10 mouse cellular contexts compared by ENCODE assay signal in the genomic region with DNA sequence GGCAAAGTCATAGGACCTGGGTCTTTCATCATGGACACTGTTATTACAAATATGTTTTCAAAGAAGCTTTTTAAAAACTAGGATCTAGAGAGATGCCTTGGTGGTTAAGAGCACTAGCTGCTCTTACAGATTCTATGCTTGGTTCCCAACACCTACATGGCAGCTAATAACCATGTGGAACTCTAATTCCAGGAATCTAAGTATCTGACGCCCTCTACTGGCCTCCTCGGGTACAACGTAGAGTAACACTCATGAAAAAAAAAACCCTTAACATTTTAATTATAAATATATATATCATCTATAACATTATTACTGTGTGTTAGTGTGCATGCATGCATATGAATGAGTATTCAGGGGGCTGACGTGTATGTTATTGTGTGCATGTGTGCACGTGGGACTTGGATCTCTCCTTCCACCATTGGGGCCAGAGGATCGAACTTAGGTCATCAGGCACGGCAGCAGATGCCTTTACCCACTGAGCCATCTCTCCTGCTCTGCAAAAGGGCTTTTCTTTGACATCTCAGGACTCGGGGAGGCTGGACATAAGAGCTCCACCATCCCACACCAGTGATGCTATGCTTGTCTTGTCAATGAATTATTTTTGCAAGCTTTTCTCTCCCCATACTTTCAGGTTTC. TPM values are rescaled to one million over a fixed set of nuclear protein-coding genes. Genes with fewer than 3 reads are reported as not detected.
DNase-seq lines count a peak whose midpoint lies in the region; ATAC-seq and TF ChIP-seq lines count a peak whose summit lies in the region.
"Had no signal": no experiment of that assay in that cellular context is flagged by ENCODE, and none has a peak within 500 bp of the region (broad histone marks: within the 10 kb centered on the region; RNA-seq: fewer than 3 reads in every experiment).

No protein-coding gene starts in this region.

- WGBS in liver, adult 2 months = 42% methylated on average over 8 of the region's 8 CpGs
- 34% methylated on average over 8 of the region's 8 CpGs for WGBS in liver, embryonic 11.5 days

- peaks cover 7% of the 10 kb centered on the region for H3K4me1 ChIP-seq in liver, adult 2 months (ENCODE audit: control insufficient read depth, insufficient read depth, low read length)
- peaks cover 14% of the 10 kb centered on the region for H3K4me1 ChIP-seq in liver, embryonic 11.5 days (replicated peaks; ENCODE audit: control insufficient read depth, insufficient read depth, low read length)

- H3K79me2 ChIP-seq in liver, adult 2 months (ENCODE audit: control insufficient read depth, insufficient read depth, low read length) = peaks cover 18% of the 10 kb centered on the region; the same call in 1 of the 2 replicates

- no peak overlapping the region for H3K4me2 ChIP-seq in liver, embryonic 11.5 days

- H3K9ac ChIP-seq in liver, adult 2 months (ENCODE audit: low read depth, low read length) = no peak overlapping the region
- no peak overlapping the region for H3K9ac ChIP-seq in liver, embryonic 11.5 days (ENCODE audit: low read depth, low read length)

- TF ChIP-seq CTCF in liver, adult 2 months (IDR thresholded peaks at IDR 0.05; ENCODE audit: low read depth, low read length) = peak; percentile 19; the same call in 1 of the 2 replicates

- no peak for TF ChIP-seq POLR2A in liver, adult 2 months (IDR thresholded peaks at IDR 0.05; ENCODE audit: extremely low read depth, insufficient read depth, low read length)

- no peaks in the 10 kb centered on the region for H3K9me3 ChIP-seq in liver, embryonic 11.5 days (ENCODE audit: control insufficient read depth, low read length)

- DNase-seq in adrenal gland, adult 2 months = peak; percentile 32
- DNase-seq in adrenal gland, postnatal 25 days = no peak
- peak; percentile 52 for DNase-seq in liver, adult 2 months (ENCODE audit: extremely low read depth, low read depth, low spot score)
- no peak for DNase-seq in liver, embryonic 11.5 days (ENCODE audit: low spot score)
- peak; percentile 42 for DNase-seq in c-Kit-positive CD71-positive TER-119-negative erythroid progenitor cells, embryonic 14.5 days (ENCODE audit: low read depth)
- peak; percentile 62 to 70 for DNase-seq in kidney, postnatal 4 days
- no peak for DNase-seq in ovary, postnatal 36 days (ENCODE audit: low spot score)
- DNase-seq in right cerebral cortex, postnatal 4 days = no peak

- no peak overlapping the region for H3K27ac ChIP-seq in liver, adult 2 months (replicated peaks; ENCODE audit: insufficient read depth, low read depth, low read length)
- no peak overlapping the region for H3K27ac ChIP-seq in liver, embryonic 11.5 days (ENCODE audit: low read depth, low read length)

- ATAC-seq in liver, embryonic 11.5 days (replicated peaks; ENCODE audit: low FRiP score) = no peak

- no peaks in the 10 kb centered on the region for H3K27me3 ChIP-seq in liver, adult 2 months (ENCODE audit: control insufficient read depth, insufficient read depth, low read length)
- no peaks in the 10 kb centered on the region for H3K27me3 ChIP-seq in liver, embryonic 11.5 days (replicated peaks; ENCODE audit: control insufficient read depth, insufficient read depth, low read length)

- H3K36me3 ChIP-seq in liver, adult 2 months (ENCODE audit: control insufficient read depth, insufficient read depth, low read length) = no peaks in the 10 kb centered on the region
- no peaks in the 10 kb centered on the region for H3K36me3 ChIP-seq in liver, embryonic 11.5 days (ENCODE audit: control insufficient read depth, insufficient read depth, low read length)

- no peak overlapping the region for H3K4me3 ChIP-seq in liver, adult 2 months (ENCODE audit: insufficient read depth, low read depth, low read length)
- no peak overlapping the region for H3K4me3 ChIP-seq in liver, embryonic 11.5 days (ENCODE audit: low read depth, low read length)
- H3K4me3 ChIP-seq: erythroblast, embryonic 14.5 days had no signal

RNA-seq across cellular contexts. Expression of a gene that starts 2.2 kb away (rescaled TPM):
- total RNA-seq in adrenal gland, adult 2 months (2021) = 10 to 100 TPM; 70.9 to 73.8 TPM
- 34.0 and 39.4 TPM in 2 replicates for polyA plus RNA-seq in adrenal gland, adult 2 months (2012; rRNA removed)
- total RNA-seq in adrenal gland, postnatal 25 days (2021) = 75.5 and 86.3 TPM in 2 replicates
- 41.6 and 41.8 TPM in 2 replicates for total RNA-seq in liver, adult 2 months (2014; rRNA removed)
- polyA plus RNA-seq in liver, adult 2 months (2012; rRNA removed) = 37.4 and 39.9 TPM in 2 replicates
- 18.4 TPM in 2 replicates for polyA plus RNA-seq in liver, embryonic 11.5 days (2014; fragmentation: Nextera tagmentation; extraction: Ambion mirVana)

RNA-seq across cellular contexts. Expression of a gene that starts 3.4 kb away (rescaled TPM):
- 1 to 10 TPM; 2.5 to 3.7 TPM for total RNA-seq in adrenal gland, adult 2 months (2021)
- 1.2 and 2.2 TPM in 2 replicates for polyA plus RNA-seq in adrenal gland, adult 2 months (2012; rRNA removed)
- total RNA-seq in adrenal gland, postnatal 25 days (2021) = 3.1 and 4.0 TPM in 2 replicates
- 69.5 and 94.4 TPM in 2 replicates for total RNA-seq in liver, adult 2 months (2014; rRNA removed)
- polyA plus RNA-seq in liver, adult 2 months (2012; rRNA removed) = 112 and 155 TPM in 2 replicates
- polyA plus RNA-seq in liver, embryonic 11.5 days (2014; fragmentation: Nextera tagmentation; extraction: Ambion mirVana) = 0.35 and 0.45 TPM in 2 replicates
- polyA plus RNA-seq: C2C12; erythroblast, embryonic 14.5 days had no signal

RNA-seq across cellular contexts. Expression of a gene that starts 54.7 kb away (rescaled TPM):
- not detected for total RNA-seq in adrenal gland, adult 2 months (2021)
- 0.47 TPM in 1 of 2 replicates, not detected in the other for polyA plus RNA-seq in adrenal gland, adult 2 months (2012; rRNA removed)
- not detected in 2 replicates for total RNA-seq in adrenal gland, postnatal 25 days (2021)
- total RNA-seq in liver, adult 2 months (2014; rRNA removed) = 0.65 and 0.67 TPM in 2 replicates
- polyA plus RNA-seq in liver, adult 2 months (2012; rRNA removed) = 0.55 and 0.64 TPM in 2 replicates
- 73.1 and 156 TPM in 2 replicates for polyA plus RNA-seq in liver, embryonic 11.5 days (2014; fragmentation: Nextera tagmentation; extraction: Ambion mirVana)
- polyA plus RNA-seq: C2C12 had no signal

Comparison
In these comparisons a context has a peak if more than half of its experiments do, and no peak if none do; other contexts are left out.
1. DNase-seq: peak in adrenal gland, adult 2 months (single experiment), liver, adult 2 months (single experiment), c-Kit-positive CD71-positive TER-119-negative erythroid progenitor cells, embryonic 14.5 days (single experiment) and kidney, postnatal 4 days (2 of 2); none in adrenal gland, postnatal 25 days (single experiment), liver, embryonic 11.5 days (single experiment), ovary, postnatal 36 days (single experiment) and right cerebral cortex, postnatal 4 days (single experiment).
2. RNA of a gene that starts 3.4 kb away (total RNA-seq): 69.5 to 94.4 TPM in liver, adult 2 months; 3.1 to 4.0 TPM in adrenal gland, postnatal 25 days and 2.5 to 3.7 TPM in adrenal gland, adult 2 months; every median in the first group is over 10 times any median in the second.